Mouse (Mus musculus) left cerebral cortex, postnatal 14 days (tissue): ENCODE results near the gene Cylc2. TPM values are rescaled to one million over a fixed set of nuclear protein-coding genes. Genes with fewer than 3 reads are reported as not detected.

ENCODE experiments used
- DNase-seq, 2 experiments: peaks; one replicate each; pipeline ENCODE4 v3.0.0; 2021 to 2022; ENCODE audit warnings: low spot score in 2 of 2, mixed read lengths in 1 of 2
- intact Hi-C: fragments of 180-260 bp; cut with DNase I; formaldehyde crosslinking; loops from one replicate; pipeline ENCODE4 v1.15.1; 2025
- long read RNA-seq, 2 experiments: library from polyadenylated mRNA; stranded (forward); transcript quantifications; one replicate each; pipeline ENCODE4 v2.0.0; 2021
- total RNA-seq, 2 experiments: library from RNA; stranded (reverse); gene quantifications; 2 replicates each; pipeline ENCODE4 v1.2.3; 2021

The Cylc2 gene
- not detected for total RNA-seq
- long read RNA-seq, experiment 1 = 0 reads
- long read RNA-seq, experiment 2 = 0 reads

DNA sequence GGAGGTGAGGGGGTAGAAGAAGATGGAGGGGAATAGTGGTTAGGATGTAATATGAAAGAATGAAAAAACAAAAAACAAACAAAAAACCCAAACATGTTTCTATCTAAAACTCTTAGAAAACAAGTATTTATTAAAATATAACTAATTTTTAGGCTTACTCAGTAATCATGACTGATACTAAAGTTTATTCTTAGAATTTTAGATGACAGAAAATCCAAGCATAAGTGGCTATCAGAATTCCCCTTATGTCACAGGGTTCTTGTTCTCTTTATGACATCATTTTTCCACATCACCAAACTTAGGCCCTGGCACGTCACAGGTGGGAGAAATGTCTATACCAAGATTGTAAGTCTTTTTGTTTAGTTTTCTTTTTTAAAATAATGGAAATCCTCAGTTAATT, at the start of gene Cylc2:
Cylc2 (plus strand) TSS at position 301 of the 400 bp plus-strand sequence.
- DNase-seq = no peak
- intact Hi-C loops = no loop called here
